24 mouse cellular contexts compared by ENCODE assay signal in genomic region chr16:65925986-65926385, GRCm38 (mm10).
"Had no signal": no experiment of that assay in that cellular context is flagged by ENCODE, and none has a peak within 500 bp of the region (broad histone marks: within the 10 kb centered on the region; RNA-seq: fewer than 3 reads in every experiment).

No protein-coding gene starts in this region.

- H3K4me2 ChIP-seq: heart, embryonic 12.5 days; hindbrain, embryonic 12.5 days; hindbrain, embryonic 14.5 days; limb, embryonic 15.5 days; liver, embryonic 12.5 days had no signal

- DNase-seq: gastrocnemius, adult 2 months; gastrocnemius, postnatal 10 days; gastrocnemius, postnatal 25 days; heart, adult 18-20 months; heart, postnatal 10 days; heart, postnatal 4 days; kidney, adult 18-20 months; kidney, adult 8-10 months; kidney, postnatal 10 days; kidney, postnatal 25 days; kidney, postnatal 4 days had no signal

- ATAC-seq: hindbrain, embryonic 16.5 days; inflammation-experienced regulatory T-cells, adult 6 months; intestine, embryonic 16.5 days; liver, embryonic 12.5 days had no signal

- H3K27ac ChIP-seq: gastrocnemius, adult 2 months; heart, embryonic 10.5 days; hindbrain, embryonic 10.5 days; hindbrain, embryonic 12.5 days; hindbrain, embryonic 14.5 days; layer of hippocampus, adult 2 months; left cerebral cortex, adult 2 months; limb, embryonic 15.5 days; liver, embryonic 12.5 days; liver, embryonic 14.5 days had no signal

- H3K36me3 ChIP-seq: heart, embryonic 10.5 days; heart, embryonic 12.5 days; hindbrain, embryonic 10.5 days; hindbrain, embryonic 12.5 days; limb, embryonic 15.5 days; liver, embryonic 12.5 days had no signal

- H3K9ac ChIP-seq: heart, embryonic 12.5 days; hindbrain, embryonic 12.5 days; hindbrain, embryonic 14.5 days; limb, embryonic 15.5 days; liver, embryonic 12.5 days; liver, embryonic 14.5 days had no signal

- H3K27me3 ChIP-seq: heart, embryonic 12.5 days; hindbrain, embryonic 12.5 days; limb, embryonic 15.5 days; liver, embryonic 12.5 days had no signal

- H3K4me1 ChIP-seq: heart, embryonic 10.5 days; heart, embryonic 12.5 days; hindbrain, embryonic 10.5 days; hindbrain, embryonic 12.5 days; limb, embryonic 15.5 days; liver, embryonic 12.5 days had no signal

- H3K4me3 ChIP-seq: gastrocnemius, adult 2 months; heart, embryonic 10.5 days; heart, embryonic 12.5 days; hindbrain, embryonic 10.5 days; hindbrain, embryonic 12.5 days; layer of hippocampus, adult 2 months; left cerebral cortex, adult 2 months; limb, embryonic 15.5 days; liver, embryonic 12.5 days had no signal

- H3K9me3 ChIP-seq: heart, embryonic 10.5 days; heart, embryonic 12.5 days; hindbrain, embryonic 10.5 days; hindbrain, embryonic 12.5 days; limb, embryonic 15.5 days; liver, embryonic 12.5 days had no signal
